Mouse (Mus musculus): ENCODE results near the gene Tle4. TPM values are rescaled to one million over a fixed set of nuclear protein-coding genes. Genes with fewer than 3 reads are reported as not detected.

The Tle4 gene
- polyA plus RNA-seq, 1 experiment from 2014 or later = 13.0 TPM

DNA sequence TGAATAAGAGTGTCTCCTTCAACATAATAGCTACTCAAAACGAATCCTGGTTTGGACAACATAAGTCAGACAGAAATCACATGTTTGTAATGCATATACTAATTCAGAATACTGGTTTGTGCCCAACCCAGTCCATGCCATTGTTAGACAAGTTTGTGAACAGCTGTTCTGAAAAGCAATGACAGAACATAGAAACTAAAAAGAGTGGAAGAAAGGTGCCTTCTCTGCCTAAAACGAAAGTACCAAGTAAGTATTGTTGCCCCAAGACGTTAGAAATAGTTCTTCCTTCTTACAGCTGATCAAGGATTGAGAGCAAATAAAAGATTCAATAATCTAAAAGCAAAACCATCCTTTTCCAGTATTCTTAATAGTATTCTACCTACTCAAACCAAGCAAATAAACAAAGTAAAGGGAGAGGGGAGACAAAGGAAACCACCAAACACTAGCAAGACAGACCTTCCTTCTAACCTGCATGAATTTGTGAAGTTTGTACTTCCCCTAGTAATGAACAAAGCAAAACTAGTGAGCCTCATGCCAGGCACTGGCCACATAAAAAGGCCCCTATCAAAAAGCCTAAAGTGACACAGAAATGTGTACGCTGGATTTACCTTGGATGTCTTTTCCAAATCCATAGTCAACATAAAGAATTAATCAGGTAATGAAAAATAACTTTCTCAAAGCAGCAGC, 34.4 kb downstream of the Tle4 start:
- H3K9ac ChIP-seq (ENCODE audit: low read depth, low read length) = no peak overlapping the region
- H3K4me2 ChIP-seq = no peak overlapping the region
- no peak overlapping the region for H3K4me3 ChIP-seq (ENCODE audit: low read depth, low read length)
- no peaks in the 10 kb centered on the region for H3K9me3 ChIP-seq (ENCODE audit: control insufficient read depth, low read length)
- H3K36me3 ChIP-seq (ENCODE audit: control insufficient read depth, insufficient read depth, low read length) = no peaks in the 10 kb centered on the region
- DNase-seq (ENCODE audit: low spot score) = no peak
- H3K4me1 ChIP-seq (replicated peaks; ENCODE audit: control insufficient read depth, insufficient read depth, low read length) = no peaks in the 10 kb centered on the region
- no peak overlapping the region for H3K27ac ChIP-seq (ENCODE audit: low read depth, low read length)
- ATAC-seq (replicated peaks; ENCODE audit: low FRiP score) = no peak
- 84% methylated on average over 4 of the region's 4 CpGs for WGBS
- H3K27me3 ChIP-seq (replicated peaks; ENCODE audit: control insufficient read depth, insufficient read depth, low read length) = no peaks in the 10 kb centered on the region

- Histone ChIP-seq H3K4me3 (ENCODE audit: low read depth, low read length) (no peak overlapping the region), H3K9ac (ENCODE audit: low read depth, low read length) (no peak overlapping the region), H3K4me2 (no peak overlapping the region), H3K9me3 (ENCODE audit: control insufficient read depth, low read length) (no peaks in the 10 kb centered on the region), H3K27me3 (replicated peaks; ENCODE audit: control insufficient read depth, insufficient read depth, low read length) (no peaks in the 10 kb centered on the region), H3K36me3 (ENCODE audit: control insufficient read depth, insufficient read depth, low read length) (no peaks in the 10 kb centered on the region), H3K4me1 (replicated peaks; ENCODE audit: control insufficient read depth, insufficient read depth, low read length) (no peaks in the 10 kb centered on the region), H3K27ac (ENCODE audit: low read depth, low read length) (no peak overlapping the region)
- DNase-seq (ENCODE audit: low spot score) = no peak
- WGBS = 87% methylated on average over 3 of the region's 3 CpGs
- ATAC-seq (replicated peaks; ENCODE audit: low FRiP score) = no peak
These were observed 50.0 kb downstream of the Tle4 start for GRCm38 (mm10) chr19:14547871-14548270.

DNA sequence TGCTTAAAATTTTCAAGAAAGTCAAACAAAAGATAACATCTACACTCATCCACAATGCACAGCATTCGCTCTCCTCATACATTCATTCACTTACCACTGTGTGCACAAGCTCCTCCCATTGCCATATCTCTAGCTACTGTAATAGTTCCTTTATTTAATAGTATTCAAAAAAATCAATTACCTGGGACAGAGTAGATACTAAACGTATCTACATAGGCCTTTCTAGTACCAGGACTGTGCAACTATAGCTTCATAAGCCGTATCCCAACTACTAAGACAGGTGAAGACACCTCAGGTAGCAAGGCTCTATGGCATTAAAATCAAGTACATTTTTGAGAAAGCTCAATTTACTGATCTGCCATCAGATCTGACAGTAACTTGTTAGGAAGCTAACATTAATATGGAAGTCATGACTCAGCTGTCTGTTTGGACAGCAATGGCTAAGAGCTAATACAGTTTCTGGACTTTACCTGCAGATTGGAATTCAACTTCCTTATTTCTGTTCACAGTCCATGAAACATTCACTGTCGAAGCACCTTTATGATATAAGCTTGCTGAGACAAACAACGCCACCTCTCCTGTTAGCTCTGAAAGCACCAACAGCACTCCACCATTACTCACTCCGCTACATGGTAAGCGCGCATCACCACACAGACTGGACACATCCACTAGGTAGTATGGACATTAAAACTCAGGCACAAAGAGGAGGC, 50.6 kb downstream of the Tle4 start:
- no peaks in the 10 kb centered on the region for H3K27me3 ChIP-seq (replicated peaks; ENCODE audit: control insufficient read depth, insufficient read depth, low read length)
- no peak overlapping the region for H3K4me3 ChIP-seq (ENCODE audit: low read depth, low read length)
- WGBS = 93% methylated on average over 8 of the region's 8 CpGs
- H3K36me3 ChIP-seq (ENCODE audit: control insufficient read depth, insufficient read depth, low read length) = no peaks in the 10 kb centered on the region
- ATAC-seq (replicated peaks; ENCODE audit: low FRiP score) (no peak), DNase-seq (ENCODE audit: low spot score) (no peak)
- H3K4me2 ChIP-seq = no peak overlapping the region
- no peak overlapping the region for H3K27ac ChIP-seq (ENCODE audit: low read depth, low read length)
- H3K9ac ChIP-seq (ENCODE audit: low read depth, low read length) = no peak overlapping the region
- no peaks in the 10 kb centered on the region for H3K4me1 ChIP-seq (replicated peaks; ENCODE audit: control insufficient read depth, insufficient read depth, low read length)
- H3K9me3 ChIP-seq (ENCODE audit: control insufficient read depth, low read length) = no peaks in the 10 kb centered on the region

DNA sequence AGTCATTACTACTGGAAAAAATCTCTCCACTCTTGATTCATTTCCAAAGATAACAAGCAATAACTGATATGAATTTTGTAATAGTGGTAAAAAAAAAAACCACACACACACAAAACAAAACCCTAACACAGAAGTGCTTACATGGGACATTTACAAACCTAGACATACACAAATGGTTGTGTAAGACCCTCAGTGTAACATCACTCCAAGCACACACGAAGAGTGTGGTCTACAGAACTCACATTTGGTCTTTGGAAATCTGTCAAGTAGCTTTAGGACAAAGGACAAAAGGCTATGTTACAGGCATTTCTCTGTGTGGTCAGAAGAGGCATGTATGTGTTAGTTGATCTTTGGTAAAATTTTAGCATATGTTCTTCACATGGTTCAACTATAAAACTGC, 52.4 kb downstream of the Tle4 start:
- Histone ChIP-seq H3K27ac (ENCODE audit: low read depth, low read length) (no peak overlapping the region), H3K9me3 (ENCODE audit: control insufficient read depth, low read length) (no peaks in the 10 kb centered on the region), H3K4me3 (ENCODE audit: low read depth, low read length) (no peak overlapping the region), H3K36me3 (ENCODE audit: control insufficient read depth, insufficient read depth, low read length) (no peaks in the 10 kb centered on the region), H3K4me2 (no peak overlapping the region), H3K4me1 (replicated peaks; ENCODE audit: control insufficient read depth, insufficient read depth, low read length) (no peaks in the 10 kb centered on the region), H3K27me3 (replicated peaks; ENCODE audit: control insufficient read depth, insufficient read depth, low read length) (no peaks in the 10 kb centered on the region), H3K9ac (ENCODE audit: low read depth, low read length) (no peak overlapping the region)
- no peak for ATAC-seq (replicated peaks; ENCODE audit: low FRiP score)
- WGBS = 88% methylated on average over 1 of the region's 1 CpGs
- no peak for DNase-seq (ENCODE audit: low spot score)

- 84% methylated on average over 1 of the region's 1 CpGs for WGBS
- Histone ChIP-seq H3K9ac (ENCODE audit: low read depth, low read length) (no peak overlapping the region), H3K36me3 (ENCODE audit: control insufficient read depth, insufficient read depth, low read length) (no peaks in the 10 kb centered on the region), H3K27ac (ENCODE audit: low read depth, low read length) (no peak overlapping the region), H3K9me3 (ENCODE audit: control insufficient read depth, low read length) (no peaks in the 10 kb centered on the region), H3K4me3 (ENCODE audit: low read depth, low read length) (no peak overlapping the region), H3K27me3 (replicated peaks; ENCODE audit: control insufficient read depth, insufficient read depth, low read length) (no peaks in the 10 kb centered on the region), H3K4me1 (replicated peaks; ENCODE audit: control insufficient read depth, insufficient read depth, low read length) (no peaks in the 10 kb centered on the region), H3K4me2 (no peak overlapping the region)
- ATAC-seq (replicated peaks; ENCODE audit: low FRiP score) = no peak
- no peak for DNase-seq (ENCODE audit: low spot score)
These were observed 54.5 kb downstream of the Tle4 start for GRCm38 (mm10) chr19:14543305-14543704.

GRCm38 (mm10) chr19:14540678-14541077, 57.2 kb downstream of the Tle4 start:
- no peak for ATAC-seq (replicated peaks; ENCODE audit: low FRiP score)
- WGBS = 92% methylated on average over 3 of the region's 3 CpGs

DNA sequence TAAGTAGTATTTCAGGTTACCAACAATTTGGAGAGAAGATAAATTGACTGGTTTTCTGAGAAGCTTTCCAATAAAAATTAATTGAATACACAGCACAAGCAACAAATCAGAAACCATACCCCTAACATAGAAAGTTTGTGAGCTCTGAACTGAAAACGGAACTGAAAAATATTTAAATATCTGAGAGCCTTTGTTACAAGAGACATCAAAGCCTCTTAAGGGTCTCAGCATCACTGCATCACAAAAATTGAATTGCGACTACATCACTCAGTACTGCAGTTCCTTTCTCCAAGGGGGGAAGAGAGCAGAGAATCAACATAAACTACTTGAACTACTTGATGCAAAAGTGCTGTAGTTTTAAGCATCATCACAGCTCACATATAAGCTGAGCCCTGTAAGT, 61.2 kb downstream of the Tle4 start:
- ATAC-seq (replicated peaks; ENCODE audit: low FRiP score) (no peak), DNase-seq (ENCODE audit: low spot score) (no peak)
- Histone ChIP-seq H3K27me3 (replicated peaks; ENCODE audit: control insufficient read depth, insufficient read depth, low read length) (no peaks in the 10 kb centered on the region), H3K27ac (ENCODE audit: low read depth, low read length) (no peak overlapping the region), H3K9me3 (ENCODE audit: control insufficient read depth, low read length) (no peaks in the 10 kb centered on the region), H3K36me3 (ENCODE audit: control insufficient read depth, insufficient read depth, low read length) (no peaks in the 10 kb centered on the region), H3K4me3 (ENCODE audit: low read depth, low read length) (no peak overlapping the region), H3K9ac (ENCODE audit: low read depth, low read length) (no peak overlapping the region), H3K4me1 (replicated peaks; ENCODE audit: control insufficient read depth, insufficient read depth, low read length) (no peaks in the 10 kb centered on the region), H3K4me2 (no peak overlapping the region)
- 78% methylated on average over 2 of the region's 2 CpGs for WGBS

More at GRCm38 (mm10) chr19:14540678-14541077, 57.2 kb downstream of the Tle4 start:
- Histone ChIP-seq H3K27ac (ENCODE audit: low read depth, low read length) (no peak overlapping the region), H3K36me3 (ENCODE audit: control insufficient read depth, insufficient read depth, low read length) (no peaks in the 10 kb centered on the region), H3K9ac (ENCODE audit: low read depth, low read length) (no peak overlapping the region), H3K4me2 (no peak overlapping the region), H3K9me3 (ENCODE audit: control insufficient read depth, low read length) (no peaks in the 10 kb centered on the region), H3K4me1 (replicated peaks; ENCODE audit: control insufficient read depth, insufficient read depth, low read length) (no peaks in the 10 kb centered on the region), H3K4me3 (ENCODE audit: low read depth, low read length) (no peak overlapping the region), H3K27me3 (replicated peaks; ENCODE audit: control insufficient read depth, insufficient read depth, low read length) (no peaks in the 10 kb centered on the region)
- no peak for DNase-seq (ENCODE audit: low spot score)

DNA sequence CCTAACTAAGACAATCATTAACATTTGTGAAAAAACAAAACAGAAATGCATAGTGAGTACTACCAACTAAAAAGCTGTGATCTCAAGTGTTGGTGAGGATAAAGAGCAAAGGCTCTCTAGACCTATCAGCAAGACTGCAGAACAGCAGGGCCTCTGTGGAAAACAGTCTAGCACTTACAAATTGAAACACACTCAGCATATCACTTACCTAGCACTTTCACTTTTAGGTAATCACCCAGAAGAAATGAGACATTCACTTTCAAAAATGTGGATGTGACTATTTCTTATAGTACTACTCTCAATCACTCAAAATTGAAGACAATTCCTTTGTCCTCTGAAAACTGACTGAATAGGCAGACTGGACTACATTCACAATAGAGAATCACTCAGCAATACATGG, 63.4 kb downstream of the Tle4 start:
- DNase-seq (ENCODE audit: low spot score) = no peak
- Histone ChIP-seq H3K27ac (ENCODE audit: low read depth, low read length) (no peak overlapping the region), H3K4me2 (no peak overlapping the region), H3K9me3 (ENCODE audit: control insufficient read depth, low read length) (no peaks in the 10 kb centered on the region), H3K9ac (ENCODE audit: low read depth, low read length) (no peak overlapping the region), H3K4me3 (ENCODE audit: low read depth, low read length) (no peak overlapping the region), H3K4me1 (replicated peaks; ENCODE audit: control insufficient read depth, insufficient read depth, low read length) (no peaks in the 10 kb centered on the region), H3K27me3 (replicated peaks; ENCODE audit: control insufficient read depth, insufficient read depth, low read length) (no peaks in the 10 kb centered on the region), H3K36me3 (ENCODE audit: control insufficient read depth, insufficient read depth, low read length) (no peaks in the 10 kb centered on the region)
- no peak for ATAC-seq (replicated peaks; ENCODE audit: low FRiP score)

- Histone ChIP-seq H3K9me3 (ENCODE audit: control insufficient read depth, low read length) (no peaks in the 10 kb centered on the region), H3K27me3 (replicated peaks; ENCODE audit: control insufficient read depth, insufficient read depth, low read length) (no peaks in the 10 kb centered on the region), H3K9ac (ENCODE audit: low read depth, low read length) (no peak overlapping the region), H3K27ac (ENCODE audit: low read depth, low read length) (no peak overlapping the region), H3K36me3 (ENCODE audit: control insufficient read depth, insufficient read depth, low read length) (no peaks in the 10 kb centered on the region), H3K4me2 (no peak overlapping the region), H3K4me3 (ENCODE audit: low read depth, low read length) (no peak overlapping the region), H3K4me1 (replicated peaks; ENCODE audit: control insufficient read depth, insufficient read depth, low read length) (no peaks in the 10 kb centered on the region)
- no peak for ATAC-seq (replicated peaks; ENCODE audit: low FRiP score)
- WGBS = 93% methylated on average over 6 of the region's 6 CpGs
- DNase-seq (ENCODE audit: low spot score) = no peak
These were observed 65.0 kb downstream of the Tle4 start for GRCm38 (mm10) chr19:14532861-14533260.
